Mouse (Mus musculus) CH12.LX (cell line): Measurements from ENCODE around the gene Arhgap44. TPM values are rescaled to one million over a fixed set of nuclear protein-coding genes. Genes with fewer than 3 reads are reported as not detected.

ENCODE experiments used
- DNase-seq: peaks from one replicate; pipeline ENCODE4 v3.0.0-alpha.2; 2013; ENCODE audit errors: extremely low read depth
- H3K27ac ChIP-seq: 2 replicates; pipeline ENCODE4 v1.5.1; 2012; ENCODE audit warnings: low read depth, mild to moderate bottlenecking, control low read depth, moderate library complexity; ENCODE audit not compliant: insufficient read depth
- H3K27me3 ChIP-seq: replicated peaks from 2 replicates; pipeline ENCODE3; 2012; ENCODE audit warnings: inconsistent platforms
- H3K36me3 ChIP-seq, 2 experiments: replicated peaks in 1 of 2; 2 replicates each; pipeline versions ENCODE3 to v1.6.1; 2012; ENCODE audit warnings: inconsistent platforms in 1 of 2, low read length in 1 of 2, mild to moderate bottlenecking in 1 of 2, mixed read lengths in 1 of 2, moderate library complexity in 1 of 2; ENCODE audit not compliant: control insufficient read depth in 1 of 2, insufficient read depth in 1 of 2
- H3K4me1 ChIP-seq, 2 experiments: 2 replicates each; pipeline ENCODE4 v1.6.1; 2012; ENCODE audit warnings: inconsistent platforms in 1 of 2, moderate library complexity in 1 of 2; ENCODE audit not compliant: insufficient read depth in 2 of 2, control insufficient read depth in 1 of 2
- H3K4me2 ChIP-seq: 2 replicates; pipeline ENCODE4 v1.6.1; 2012; ENCODE audit warnings: low read depth, mild to moderate bottlenecking, control low read depth; ENCODE audit not compliant: poor library complexity, insufficient read depth, severe bottlenecking
- H3K4me3 ChIP-seq, 3 experiments: fragments of 150-350 bp in 1 of 3; sonication (generic) in 1 of 3; replicated peaks in 1 of 3; 2 replicates each; pipeline versions ENCODE3 to v1.5.1; 2011 to 2012; ENCODE audit warnings: low read depth in 2 of 3, low read length in 2 of 3, mild to moderate bottlenecking in 2 of 3, moderate library complexity in 2 of 3, control low read depth in 1 of 3, improper control_type of control experiment in 1 of 3, inconsistent platforms in 1 of 3, mixed read lengths in 1 of 3; ENCODE audit not compliant: poor library complexity in 1 of 3
- H3K79me2 ChIP-seq: replicated peaks from 2 replicates; pipeline ENCODE4 v1.6.1; 2012; ENCODE audit warnings: mild to moderate bottlenecking, moderate library complexity; ENCODE audit not compliant: control insufficient read depth, poor library complexity, insufficient read depth, severe bottlenecking; ENCODE audit errors: extremely low read depth
- H3K9ac ChIP-seq: 2 replicates; pipeline ENCODE4 v1.6.1; 2012; ENCODE audit warnings: low read depth, mild to moderate bottlenecking, control low read depth, moderate library complexity; ENCODE audit not compliant: insufficient read depth
- H3K9me3 ChIP-seq: replicated peaks from 2 replicates; pipeline ENCODE3; 2012; ENCODE audit warnings: low read length, inconsistent platforms, mixed read lengths
- BHLHE40 ChIP-seq: IDR thresholded peaks from 2 replicates; pipeline ENCODE4 v1.6.1; 2011; ENCODE audit warnings: mild to moderate bottlenecking, low read depth, low read length, improper control_type of control experiment
- CHD2 ChIP-seq: IDR thresholded peaks from 2 replicates; pipeline ENCODE4 v1.6.1; 2011; ENCODE audit warnings: low read length, improper control_type of control experiment
- CTCF ChIP-seq, 2 experiments: IDR thresholded peaks in 1 of 2; conservative IDR thresholded peaks in 1 of 2; 2 replicates each; pipeline ENCODE4 v1.5.1; 2011 to 2012; ENCODE audit warnings: low read depth in 2 of 2, low read length in 2 of 2, improper control_type of control experiment in 1 of 2, inconsistent platforms in 1 of 2, mild to moderate bottlenecking in 1 of 2, moderate library complexity in 1 of 2
- EP300 ChIP-seq: IDR thresholded peaks from 2 replicates; pipeline ENCODE4 v1.6.1; 2011; ENCODE audit warnings: low read length, improper control_type of control experiment
- ETS1 ChIP-seq: conservative IDR thresholded peaks from 2 replicates; pipeline ENCODE4 v1.6.1; 2012; ENCODE audit warnings: low read depth, mild to moderate bottlenecking, inconsistent platforms, low read length, improper control_type of control experiment, moderate library complexity
- GABPA ChIP-seq: IDR thresholded peaks from 2 replicates; pipeline ENCODE4 v1.6.1; 2012; ENCODE audit warnings: low read depth, low read length, improper control_type of control experiment, inconsistent platforms; ENCODE audit not compliant: insufficient replicate concordance
- HCFC1 ChIP-seq: IDR thresholded peaks from 2 replicates; pipeline ENCODE4 v1.6.1; 2012; ENCODE audit warnings: low read depth, mild to moderate bottlenecking, inconsistent platforms, low read length, improper control_type of control experiment
- IRF4 ChIP-seq: IDR thresholded peaks from 2 replicates; pipeline ENCODE4 v1.6.1; 2014; ENCODE audit warnings: low read depth, mild to moderate bottlenecking, inconsistent platforms, low read length, improper control_type of control experiment
- JUN ChIP-seq: IDR thresholded peaks from 2 replicates; pipeline ENCODE4 v1.6.1; 2011; ENCODE audit warnings: low read depth, mild to moderate bottlenecking, low read length, improper control_type of control experiment, moderate library complexity; ENCODE audit not compliant: insufficient read depth
- JUND ChIP-seq: conservative IDR thresholded peaks from 2 replicates; pipeline ENCODE4 v1.6.1; 2011; ENCODE audit warnings: low read depth, low read length, improper control_type of control experiment
- KAT2A ChIP-seq: IDR thresholded peaks from 2 replicates; pipeline ENCODE4 v1.6.1; 2012; ENCODE audit warnings: low read length, improper control_type of control experiment, inconsistent platforms; ENCODE audit not compliant: insufficient replicate concordance
- MAX ChIP-seq: IDR thresholded peaks from 2 replicates; pipeline ENCODE4 v1.6.1; 2011; ENCODE audit warnings: low read length, improper control_type of control experiment
- MAZ ChIP-seq: IDR thresholded peaks from 2 replicates; pipeline ENCODE4 v1.6.1; 2012; ENCODE audit warnings: low read depth, mild to moderate bottlenecking, inconsistent platforms, low read length, improper control_type of control experiment, moderate library complexity
- MEF2A ChIP-seq: IDR thresholded peaks from 2 replicates; pipeline ENCODE4 v1.6.1; 2014; ENCODE audit warnings: low read depth, mild to moderate bottlenecking, inconsistent platforms, low read length, improper control_type of control experiment, borderline replicate concordance
- MYC ChIP-seq: IDR thresholded peaks from 2 replicates; pipeline ENCODE4 v1.6.1; 2011; ENCODE audit warnings: low read depth, mild to moderate bottlenecking, improper control_type of control experiment, low read length
- RAD21 ChIP-seq: IDR thresholded peaks from 2 replicates; pipeline ENCODE4 v1.6.1; 2011; ENCODE audit warnings: low read depth, mild to moderate bottlenecking, low read length, improper control_type of control experiment, moderate library complexity
- RCOR1 ChIP-seq: conservative IDR thresholded peaks from 2 replicates; pipeline ENCODE4 v1.6.1; 2012; ENCODE audit warnings: low read depth, mild to moderate bottlenecking, inconsistent platforms, low read length, improper control_type of control experiment
- SIN3A ChIP-seq: IDR thresholded peaks from 2 replicates; pipeline ENCODE4 v1.6.1; 2012; ENCODE audit warnings: low read length, improper control_type of control experiment, inconsistent platforms
- SMC3 ChIP-seq: IDR thresholded peaks from 2 replicates; pipeline ENCODE4 v1.6.1; 2011; ENCODE audit warnings: low read depth, low read length, improper control_type of control experiment
- TBP ChIP-seq: conservative IDR thresholded peaks from 2 replicates; pipeline ENCODE4 v1.6.1; 2011; ENCODE audit warnings: low read depth, low read length, improper control_type of control experiment
- UBTF ChIP-seq: IDR thresholded peaks from 2 replicates; pipeline ENCODE4 v1.6.1; 2012; ENCODE audit warnings: low read depth, mild to moderate bottlenecking, inconsistent platforms, low read length, improper control_type of control experiment, moderate library complexity
- USF1 ChIP-seq: IDR thresholded peaks from 2 replicates; pipeline ENCODE4 v1.6.1; 2014; ENCODE audit warnings: low read depth, mild to moderate bottlenecking, inconsistent platforms, low read length, improper control_type of control experiment
- USF2 ChIP-seq: conservative IDR thresholded peaks from 2 replicates; pipeline ENCODE4 v1.6.1; 2011; ENCODE audit warnings: low read depth, low read length, improper control_type of control experiment
- ZC3H11A ChIP-seq: IDR thresholded peaks from 2 replicates; pipeline ENCODE4 v1.6.1; 2012; ENCODE audit warnings: low read depth, mild to moderate bottlenecking, inconsistent platforms, low read length, improper control_type of control experiment
- ZKSCAN1 ChIP-seq: IDR thresholded peaks from 2 replicates; pipeline ENCODE4 v1.6.1; 2012; ENCODE audit warnings: low read depth, inconsistent platforms, low read length, improper control_type of control experiment, borderline replicate concordance
- ZMIZ1 ChIP-seq: IDR thresholded peaks from 2 replicates; pipeline ENCODE4 v1.6.1; 2012; ENCODE audit warnings: low read depth, mild to moderate bottlenecking, inconsistent platforms, low read length, improper control_type of control experiment
- dilution Hi-C: fragments of 300-500 bp; cut with MboI; formaldehyde crosslinking; loops from 2 replicates; pipeline ENCODE4 v1.14.3; 2020; ENCODE audit warnings: low sequenced_read_pairs; ENCODE audit not compliant: extremely low pct_unique_long_range_greater_than_20kb, extremely low pct_ligation_motif_present
- in situ Hi-C: fragments of 300-500 bp; cut with MboI; formaldehyde crosslinking; loops from 3 replicates; pipeline ENCODE4 v1.14.3; 2019; ENCODE audit warnings: low sequenced_read_pairs, low pct_ligation_motif_present, low pct_unique_long_range_greater_than_20kb, mixed read lengths
- polyA plus RNA-seq: library from polyadenylated mRNA; unstranded; fragments of >175 nt; gene quantifications from 2 replicates; pipeline ENCODE4 v1.2.1, GENCODE M21; 2012; ENCODE audit warnings: low read depth; ENCODE audit not compliant: insufficient read length
- total RNA-seq, 2 experiments: library from RNA; depleted of rRNA; stranded (reverse); fragments of 300-350 nt in 1 of 2; fragments of >200 nt in 1 of 2; gene quantifications; 2 replicates each; pipeline ENCODE4 v1.2.3; 2012 to 2014

Arhgap44 gene
- total and polyA plus RNA-seq, 3 experiments: 0.07 TPM; not detected in 2

GRCm38 (mm10) chr11:65115811-65116210 lies 47.0 kb downstream of the Arhgap44 start:
- no peaks in the 10 kb centered on the region for H3K36me3 ChIP-seq
- dilution Hi-C loops (no loop called here), in situ Hi-C loops (no loop called here)
- no peak for TF ChIP-seq UBTF
- TF ChIP-seq HCFC1: no peak
- no peak for TF ChIP-seq MAX
- TF ChIP-seq MAZ: no peak
- TF ChIP-seq JUN: no peak
- TF ChIP-seq ZC3H11A: no peak
- no peak for TF ChIP-seq TBP
- TF ChIP-seq ZMIZ1: no peak
- TF ChIP-seq CTCF (conservative IDR thresholded peaks at IDR 0.05 in 1 of 2, IDR thresholded peaks at IDR 0.05 in 1 of 2; ENCODE audit: low read depth in 2 of 2, low read length in 2 of 2): no peak
- no peak for TF ChIP-seq USF2
- TF ChIP-seq, all 38 proteins: peak for 0
- 0 out of 4 replicates have a peak, but pooled peaks cover 0 to 5% of the 10 kb centered on the region in 2 experiments for H3K4me1 ChIP-seq
- no peaks in the 10 kb centered on the region for H3K79me2 ChIP-seq
- H3K4me3 ChIP-seq: no peak overlapping the region
- no peaks in the 10 kb centered on the region for H3K9me3 ChIP-seq
- no peak overlapping the region for H3K4me2 ChIP-seq
- H3K27ac ChIP-seq: no peak overlapping the region
- no peak overlapping the region for H3K9ac ChIP-seq
- H3K27me3 ChIP-seq: no peaks in the 10 kb centered on the region
- DNase-seq: no peak

- dilution Hi-C loops: no loop called here
- Histone ChIP-seq H3K9ac (no peak overlapping the region), H3K4me2 (no peak overlapping the region), H3K9me3 (no peaks in the 10 kb centered on the region), H3K27me3 (no peaks in the 10 kb centered on the region), H3K4me3 (no peak overlapping the region), H3K27ac (no peak overlapping the region), H3K4me1 (0 out of 4 replicates have a peak, but pooled peaks cover 0 to 5% of the 10 kb centered on the region in 2 experiments), H3K79me2 (no peaks in the 10 kb centered on the region), H3K36me3 (no peaks in the 10 kb centered on the region)
- no peak for DNase-seq
- TF ChIP-seq MYC (no peak), JUND (no peak), SIN3A (no peak), BHLHE40 (no peak), SMC3 (no peak), RAD21 (no peak), ZKSCAN1 (no peak), EP300 (no peak), CHD2 (no peak), GABPA (no peak), KAT2A (no peak), IRF4 (no peak), RCOR1 (no peak), MAZ (no peak), MEF2A (no peak), ETS1 (no peak), USF1 (no peak), ZC3H11A (no peak)
- in situ Hi-C loops: no loop called here
Measured at GRCm38 (mm10) chr11:65112086-65112485, 50.7 kb downstream of the Arhgap44 start.
